Mouse (Mus musculus) naive thymus-derived CD4-positive, alpha-beta T cell, adult 2 months (primary cell): ENCODE data around the gene Slc27a1.

Source experiments
- DNase-seq: peaks from one replicate; pipeline ENCODE4 v3.0.0-alpha.2; 2011; ENCODE audit warnings: low read depth

The Slc27a1 gene

GRCm38 (mm10) chr8:71568387-71568937 is at the start of gene Slc27a1:
Gene Slc27a1 (plus strand): TSS chr8:71568882.
- no peak for DNase-seq

- DNase-seq: peak; percentile 84
Measured at GRCm38 (mm10) chr8:71519037-71519825, 49.5 kb upstream of the Slc27a1 start.

DNA sequence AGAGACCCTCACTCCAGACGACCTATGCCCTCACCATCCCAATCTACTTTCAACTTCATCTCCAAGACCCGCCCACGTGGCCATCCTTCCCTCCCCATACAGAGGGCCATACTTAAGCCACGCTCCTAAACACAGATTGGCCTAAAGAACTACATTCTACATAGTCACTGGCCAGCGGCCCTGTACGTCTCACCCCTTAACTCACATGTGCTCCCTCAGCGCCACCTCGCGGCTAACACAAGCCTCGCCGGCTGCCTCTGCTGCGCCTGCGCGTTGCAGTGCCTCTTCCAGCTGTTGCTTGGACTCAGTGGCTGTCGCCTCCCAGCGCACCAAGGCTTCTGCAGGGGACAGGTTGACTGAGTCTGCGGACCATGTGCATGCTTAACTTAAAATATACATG is 47.0 kb upstream of the Slc27a1 start:
- DNase-seq: peak; percentile 96

DNA sequence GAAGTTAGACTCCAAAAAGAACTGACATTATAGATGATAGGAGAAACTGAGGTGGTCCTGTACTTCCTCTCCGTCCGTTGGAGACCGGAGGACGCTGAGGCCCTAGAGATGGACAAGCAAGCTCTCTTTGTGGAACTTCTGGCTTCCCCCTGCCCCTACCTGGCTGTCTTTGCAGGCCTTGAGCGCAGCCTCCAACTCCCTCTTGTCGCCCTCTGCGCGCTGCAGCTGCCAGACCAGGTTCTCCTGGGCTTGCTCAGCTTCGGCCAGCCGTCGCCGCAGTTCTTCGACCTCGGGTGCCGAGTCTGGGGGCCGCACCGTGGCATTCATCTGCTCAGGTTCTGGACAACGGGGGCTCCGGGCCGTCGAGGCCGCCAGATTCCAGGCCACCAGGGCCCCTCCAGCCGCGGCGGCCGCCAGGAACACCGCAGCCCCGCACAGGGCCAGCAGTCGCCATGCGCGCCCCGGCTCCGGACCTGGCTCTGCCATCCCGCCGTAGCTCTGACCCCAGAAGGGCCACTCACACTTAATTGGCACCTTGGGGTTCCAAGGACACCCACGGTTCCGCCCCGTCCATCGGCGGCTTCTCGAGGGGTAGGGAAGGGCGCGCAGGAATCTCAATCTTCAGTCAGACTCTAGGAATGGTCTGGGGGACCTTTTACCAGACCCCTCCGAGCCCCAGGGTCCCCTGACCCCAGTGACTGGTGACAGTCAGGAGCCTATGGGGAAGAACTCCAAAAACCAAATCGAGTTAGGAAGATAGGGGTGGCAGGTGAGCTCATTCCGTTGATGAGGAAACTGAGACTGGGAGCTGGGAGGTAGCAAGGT is 43.2 kb upstream of the Slc27a1 start, which contains the start of gene Ccdc194:
TSS of gene Ccdc194 (minus strand) at position 486 of the 825 bp plus-strand sequence.
- no peak for DNase-seq

DNA sequence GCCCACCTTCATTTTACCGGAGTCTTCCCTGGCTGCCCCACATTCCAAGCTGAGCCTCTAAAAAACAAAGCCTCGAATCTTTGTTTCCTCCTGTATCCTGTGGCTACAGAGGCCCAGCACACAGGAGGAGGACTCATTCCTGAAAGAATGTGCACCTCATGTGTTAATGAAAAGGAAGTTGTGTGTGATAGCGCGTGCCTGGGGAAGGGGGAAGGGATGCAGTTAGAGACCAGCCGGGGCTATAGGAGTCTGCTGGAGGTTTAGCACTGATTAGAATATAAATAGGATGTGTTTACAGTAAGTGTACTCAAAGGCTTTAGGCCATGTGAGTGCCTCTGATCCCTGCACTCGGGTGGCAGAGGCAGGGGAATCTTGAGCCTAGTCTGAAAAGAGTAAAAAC is 42.4 kb upstream of the Slc27a1 start:
- no peak for DNase-seq

DNA sequence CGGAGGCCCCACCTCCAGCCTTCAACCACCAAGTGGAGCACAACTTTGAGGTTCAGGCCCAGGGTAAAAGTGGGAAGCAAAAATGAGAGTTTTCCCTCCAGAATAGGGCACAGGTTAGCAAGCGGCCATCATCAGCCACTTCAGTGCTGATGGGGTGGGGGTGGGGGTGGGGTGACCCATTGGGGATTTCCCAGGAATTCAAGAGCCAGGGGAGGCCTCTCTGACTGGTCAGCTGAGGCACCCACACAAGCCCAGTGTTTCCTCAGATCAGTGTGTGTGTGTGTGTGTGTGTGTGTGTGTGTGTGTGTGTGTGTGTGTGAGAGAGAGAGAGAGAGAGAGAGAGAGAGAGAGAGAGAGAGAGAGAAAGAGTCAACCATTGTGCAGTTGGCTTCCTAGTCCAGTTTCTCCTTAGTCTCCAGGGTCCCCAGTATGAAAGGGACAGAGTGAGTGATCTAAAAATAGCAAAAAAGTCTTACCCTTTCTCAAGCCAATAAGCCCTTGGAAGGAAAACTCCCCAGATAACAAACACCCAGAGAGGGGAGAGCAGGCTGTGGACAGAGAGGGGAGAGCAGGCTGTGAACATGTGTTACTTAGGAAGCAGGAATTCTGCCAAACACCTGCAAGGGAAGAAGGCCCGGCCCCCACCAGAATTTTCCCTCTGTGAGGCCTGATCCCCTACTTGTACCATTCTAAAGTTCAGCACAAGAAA is 41.4 kb upstream of the Slc27a1 start:
- no peak for DNase-seq

DNA sequence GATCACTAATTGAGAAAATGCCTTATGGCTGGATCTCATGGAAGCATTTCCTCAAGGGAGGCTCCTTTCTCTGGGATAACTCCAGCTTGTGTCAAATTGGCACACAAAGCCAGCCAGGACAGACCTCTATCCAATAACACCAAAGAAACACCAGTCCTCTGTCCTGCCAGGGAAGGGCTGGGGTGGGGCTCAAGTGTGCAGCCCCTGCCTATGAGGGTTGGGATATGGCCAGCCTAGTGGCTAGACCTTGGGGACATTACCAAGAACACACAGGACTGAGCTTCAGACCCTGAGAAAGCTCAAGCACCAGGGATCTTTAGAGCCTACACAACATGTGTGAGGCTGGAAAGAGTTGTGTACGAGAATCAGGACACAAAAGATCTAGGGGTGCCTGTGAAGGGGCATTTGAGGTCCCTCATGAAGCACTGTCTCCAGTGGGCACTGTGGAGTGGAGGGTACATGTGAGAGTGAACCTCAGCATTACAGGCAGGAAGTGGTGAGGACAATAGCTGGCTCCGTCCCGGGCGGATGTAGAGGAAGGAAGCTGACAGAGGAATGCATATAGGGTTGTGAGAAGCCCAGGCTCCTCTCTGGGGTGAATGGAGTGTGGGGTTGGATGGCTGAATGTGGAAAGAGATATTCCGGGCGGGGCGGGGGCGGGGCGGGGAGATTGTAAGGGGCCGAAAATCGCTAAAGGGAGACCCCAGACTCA is 40.2 kb upstream of the Slc27a1 start:
- peak; percentile 71 for DNase-seq

GRCm38 (mm10) chr8:71530735-71531467 is 37.8 kb upstream of the Slc27a1 start:
- DNase-seq: peak; percentile 50

DNA sequence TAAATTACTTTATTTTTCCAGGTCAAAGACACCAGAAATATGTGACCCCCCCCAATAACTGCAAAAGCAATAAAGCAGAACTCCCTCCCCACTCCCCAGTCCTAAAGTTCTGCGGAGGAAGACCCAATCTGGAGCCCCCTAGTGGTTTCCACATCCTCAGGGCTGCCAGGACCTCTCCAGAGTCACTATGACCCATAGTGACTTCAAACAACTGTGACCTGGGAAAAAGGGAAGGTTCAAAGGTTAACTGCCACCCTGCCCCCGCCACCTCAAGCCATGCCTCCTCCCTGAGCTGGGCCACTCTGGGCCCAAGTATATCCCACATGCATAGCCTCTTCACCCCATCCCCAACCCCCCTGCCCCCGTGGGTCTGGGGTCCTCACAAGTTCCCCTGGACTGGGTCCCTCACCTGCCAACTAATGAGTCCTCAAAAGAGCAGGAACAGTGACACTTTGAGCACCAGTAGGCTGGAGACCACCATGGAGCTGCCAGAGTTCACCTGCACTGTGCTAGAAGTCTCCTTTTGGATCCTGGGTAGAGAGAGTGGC is 34.3 kb upstream of the Slc27a1 start:
- no peak for DNase-seq

DNA sequence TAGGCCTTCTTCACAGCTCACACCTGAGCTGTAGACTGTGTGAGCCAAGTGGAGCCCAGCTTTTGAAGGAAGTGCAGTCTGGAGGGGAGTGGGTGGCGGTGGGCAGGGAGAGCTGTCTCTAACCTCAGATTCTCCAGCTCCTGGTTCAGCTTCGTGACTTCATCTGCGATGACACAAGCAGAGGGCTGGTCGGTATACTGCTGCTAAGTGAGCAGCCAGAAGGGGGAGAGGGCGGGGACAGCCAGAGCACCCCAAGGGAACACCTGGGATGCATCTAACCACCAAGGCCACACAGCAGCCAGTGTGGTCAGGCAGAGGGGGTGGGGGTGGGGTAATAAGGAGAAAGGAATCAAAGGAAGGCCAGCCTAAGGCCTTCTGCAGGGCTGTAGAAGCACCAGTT is 33.0 kb upstream of the Slc27a1 start:
- DNase-seq: no peak

GRCm38 (mm10) chr8:71537028-71537867 is 31.4 kb upstream of the Slc27a1 start, which contains the start of gene Bst2:
Gene Bst2 (minus strand): TSS chr8:71537456.
- peak; percentile 95 for DNase-seq

- peak; percentile 96 for DNase-seq
Measured at GRCm38 (mm10) chr8:71542632-71543343, 25.9 kb upstream of the Slc27a1 start, which contains the start of gene Mvb12a. Gene Mvb12a (plus strand): TSS chr8:71542922.

- no peak for DNase-seq
Measured at GRCm38 (mm10) chr8:71543755-71544154, 24.9 kb upstream of the Slc27a1 start.

GRCm38 (mm10) chr8:71545053-71545452 is 23.6 kb upstream of the Slc27a1 start:
- no peak for DNase-seq

DNA sequence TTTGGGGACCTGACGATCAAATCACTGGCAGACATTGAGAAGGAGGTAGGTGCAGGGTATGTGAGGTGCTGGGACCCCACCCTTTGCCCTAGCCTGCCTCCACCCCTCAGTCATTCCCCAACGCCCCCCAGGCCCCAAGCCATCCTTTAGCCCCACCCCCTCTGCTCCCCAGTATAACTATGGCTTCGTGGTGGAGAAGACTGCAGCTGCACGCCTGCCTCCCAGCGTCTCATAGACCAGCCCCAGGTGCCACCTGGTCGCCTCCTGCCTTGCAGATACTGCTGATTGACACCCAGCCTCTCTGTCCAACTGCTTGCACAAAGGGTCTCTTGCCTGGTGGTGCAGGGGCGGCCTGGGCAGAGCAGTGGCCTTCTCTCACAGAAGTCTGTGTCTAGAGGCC is 21.1 kb upstream of the Slc27a1 start:
- no peak for DNase-seq

DNA sequence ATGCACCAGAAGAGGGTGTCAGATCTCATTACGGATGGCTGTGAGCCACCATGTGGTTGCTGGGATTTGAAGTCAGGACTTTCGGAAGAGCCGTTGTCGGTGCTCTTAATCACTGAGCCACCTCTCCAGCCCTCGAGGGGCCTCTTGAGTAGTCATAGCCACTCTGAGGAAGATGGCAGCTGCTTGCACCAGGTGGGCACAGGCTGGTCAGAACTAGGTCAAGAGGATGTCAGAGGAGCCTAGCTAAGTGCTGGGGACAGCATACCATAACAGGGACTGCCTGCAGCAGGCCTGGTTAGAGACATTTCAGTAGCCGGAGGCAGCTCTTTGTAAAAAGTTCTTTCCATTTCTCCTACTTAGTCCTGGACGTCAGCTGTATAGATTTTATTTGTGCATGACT is 17.9 kb upstream of the Slc27a1 start:
- no peak for DNase-seq

GRCm38 (mm10) chr8:71552770-71553169 is 15.9 kb upstream of the Slc27a1 start:
- no peak for DNase-seq

DNA sequence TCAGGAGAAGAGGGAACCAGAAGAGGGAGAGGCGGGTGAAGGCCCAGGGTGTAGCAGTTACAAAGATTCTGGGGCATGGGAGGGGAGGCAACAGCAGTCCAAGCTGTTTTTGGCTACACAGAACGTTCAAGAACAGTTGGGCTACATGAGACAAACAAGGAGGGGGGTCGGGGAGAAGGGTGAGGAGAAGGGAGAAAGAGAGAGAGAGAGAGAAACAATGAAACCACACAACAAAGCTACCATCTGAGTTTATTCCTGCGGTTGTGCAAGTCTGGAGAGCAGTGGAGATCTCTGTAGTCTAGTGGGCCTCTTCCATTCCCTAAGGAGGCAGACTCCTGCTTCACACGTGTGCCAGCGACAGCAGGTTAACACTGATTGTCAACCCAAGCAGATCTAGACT is 14.7 kb upstream of the Slc27a1 start:
- DNase-seq: no peak

GRCm38 (mm10) chr8:71554644-71555043 is 14.0 kb upstream of the Slc27a1 start:
- no peak for DNase-seq
